Mouse (Mus musculus) E14TG2a.4 (cell line): ENCODE measurements around the gene Proser2.

Experiments used
- CTCF ChIP-seq: conservative IDR thresholded peaks from 2 replicates; pipeline ENCODE4 v1.5.1; 2014; ENCODE audit warnings: low read length
- NANOG ChIP-seq: IDR thresholded peaks from 2 replicates; pipeline ENCODE4 v1.6.1; 2014; ENCODE audit warnings: borderline replicate concordance, low read length, mixed read lengths
- POU5F1 ChIP-seq: IDR thresholded peaks from 2 replicates; pipeline ENCODE4 v1.6.1; 2014; ENCODE audit warnings: low read length, borderline replicate concordance

DNA sequence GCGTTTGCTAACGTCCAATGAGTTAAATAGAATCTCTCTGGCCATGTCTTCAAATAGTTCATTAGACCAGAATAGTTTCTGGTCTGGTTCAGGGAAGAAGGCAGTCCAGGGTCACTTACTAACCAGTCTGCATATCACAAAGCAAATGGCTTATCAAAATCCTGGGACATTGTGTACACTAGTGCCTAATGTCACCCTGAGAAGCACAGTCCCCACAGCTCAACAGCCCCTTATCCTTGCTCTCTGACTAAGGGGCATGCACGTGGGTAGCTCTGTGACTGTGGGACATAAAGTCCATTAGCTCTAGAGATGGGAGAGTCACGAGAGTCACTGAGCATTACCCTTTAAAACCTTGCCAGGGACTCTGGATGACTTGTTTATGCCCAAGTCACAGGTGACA is 17.4 kb downstream of the Proser2 start:
- TF ChIP-seq CTCF (no peak), POU5F1 (no peak), NANOG (no peak)
